Mouse (Mus musculus) CH12.LX (cell line): ENCODE data around the gene Cyp2c37. TPM values are rescaled to one million over a fixed set of nuclear protein-coding genes. Genes with fewer than 3 reads are reported as not detected.

Source experiments
- polyA plus RNA-seq: library from polyadenylated mRNA; unstranded; fragments of >175 nt; gene quantifications from 2 replicates; pipeline ENCODE4 v1.2.1, GENCODE M21; 2012; ENCODE audit warnings: low read depth; ENCODE audit not compliant: insufficient read length
- total RNA-seq, 2 experiments: library from RNA; depleted of rRNA; stranded (reverse); fragments of 300-350 nt in 1 of 2; fragments of >200 nt in 1 of 2; gene quantifications; 2 replicates each; pipeline ENCODE4 v1.2.3; 2012 to 2014

Cyp2c37 gene
- total and polyA plus RNA-seq, 3 experiments: not detected

Other genes with a start within 250 kb of the Cyp2c37 start
- gene Cyp2c40, start 179.6 kb upstream of the Cyp2c37 start, total RNA-seq (2012; rRNA removed): not detected in 2 replicates
- gene Cyp2c40, start 179.6 kb upstream of the Cyp2c37 start, total RNA-seq (2014; rRNA removed): not detected in 2 replicates
- not detected in 2 replicates for gene Cyp2c40, start 179.6 kb upstream of the Cyp2c37 start, polyA plus RNA-seq
- gene Cyp2c69, start 105.6 kb upstream of the Cyp2c37 start, total RNA-seq (2012; rRNA removed): not detected in 2 replicates
- gene Cyp2c69, start 105.6 kb upstream of the Cyp2c37 start, total RNA-seq (2014; rRNA removed): not detected in 2 replicates
- not detected in 2 replicates for gene Cyp2c69, start 105.6 kb upstream of the Cyp2c37 start, polyA plus RNA-seq
- gene Cyp2c54, start 81.4 kb downstream of the Cyp2c37 start, total RNA-seq (2012; rRNA removed): not detected in 2 replicates
- not detected in 2 replicates for gene Cyp2c54, start 81.4 kb downstream of the Cyp2c37 start, total RNA-seq (2014; rRNA removed)
- gene Cyp2c54, start 81.4 kb downstream of the Cyp2c37 start, polyA plus RNA-seq: not detected in 2 replicates
- gene Cyp2c50, start 97.3 kb downstream of the Cyp2c37 start, total RNA-seq (2012; rRNA removed): not detected in 2 replicates
- gene Cyp2c50, start 97.3 kb downstream of the Cyp2c37 start, total RNA-seq (2014; rRNA removed): not detected in 2 replicates
- gene Cyp2c50, start 97.3 kb downstream of the Cyp2c37 start, polyA plus RNA-seq: not detected in 2 replicates
- not detected in 2 replicates for gene Cyp2c70, start 194.9 kb downstream of the Cyp2c37 start, total RNA-seq (2012; rRNA removed)
- not detected in 2 replicates for gene Cyp2c70, start 194.9 kb downstream of the Cyp2c37 start, total RNA-seq (2014; rRNA removed)
- not detected in 2 replicates for gene Cyp2c70, start 194.9 kb downstream of the Cyp2c37 start, polyA plus RNA-seq